Mouse (Mus musculus): Measurements from ENCODE around the gene Cela3a. TPM values are rescaled to one million over a fixed set of nuclear protein-coding genes. Genes with fewer than 3 reads are reported as not detected.

Gene Cela3a
- polyA plus RNA-seq, 1 experiment from 2014 or later, result not detected

- H3K4me3 ChIP-seq, result no peak overlapping the region
- no peak overlapping the region for H3K27ac ChIP-seq
- H3K36me3 ChIP-seq, result no peaks in the 10 kb centered on the region
- H3K27me3 ChIP-seq, result no peaks in the 10 kb centered on the region
- ATAC-seq (ENCODE audit: low FRiP score), result no peak
- no peaks in the 10 kb centered on the region for H3K9me3 ChIP-seq
- no peak overlapping the region for H3K4me2 ChIP-seq
- H3K9ac ChIP-seq, result no peak overlapping the region
- 91% methylated on average over 3 of the region's 3 CpGs for WGBS
- 0 out of 2 replicates have a peak, but pooled peaks cover 5% of the 10 kb centered on the region for H3K4me1 ChIP-seq (replicated peaks)
Measured at GRCm38 (mm10) chr4:137379085-137379484, 30.5 kb downstream of the Cela3a start.

- Histone ChIP-seq H3K4me2 (no peak overlapping the region), H3K4me1 (replicated peaks) (0 out of 2 replicates have a peak, but pooled peaks cover 5% of the 10 kb centered on the region)
Measured at GRCm38 (mm10) chr4:137377526-137378304, 31.9 kb downstream of the Cela3a start.

GRCm38 (mm10) chr4:137376778-137377177, 32.8 kb downstream of the Cela3a start:
- H3K4me3 ChIP-seq, result no peak overlapping the region
- no peak overlapping the region for H3K27ac ChIP-seq
- no peak overlapping the region for H3K4me2 ChIP-seq
- H3K27me3 ChIP-seq, result no peaks in the 10 kb centered on the region
- H3K9me3 ChIP-seq, result no peaks in the 10 kb centered on the region
- H3K9ac ChIP-seq, result no peak overlapping the region
- 0 out of 2 replicates have a peak, but pooled peaks cover 5% of the 10 kb centered on the region for H3K4me1 ChIP-seq (replicated peaks)
- 75% methylated on average over 2 of the region's 2 CpGs for WGBS
- no peaks in the 10 kb centered on the region for H3K36me3 ChIP-seq
- ATAC-seq (ENCODE audit: low FRiP score), result no peak

More at GRCm38 (mm10) chr4:137377526-137378304, 31.9 kb downstream of the Cela3a start:
- no peak overlapping the region for H3K4me3 ChIP-seq
- 82% methylated on average over 4 of the region's 4 CpGs for WGBS
- no peaks in the 10 kb centered on the region for H3K36me3 ChIP-seq
- no peaks in the 10 kb centered on the region for H3K27me3 ChIP-seq
- no peak for ATAC-seq (ENCODE audit: low FRiP score)
- H3K9me3 ChIP-seq, result no peaks in the 10 kb centered on the region
- no peak overlapping the region for H3K27ac ChIP-seq
- H3K9ac ChIP-seq, result no peak overlapping the region

GRCm38 (mm10) chr4:137375314-137376278, 34.0 kb downstream of the Cela3a start:
- Histone ChIP-seq H3K4me1 (replicated peaks) (peaks cover 1% of the 10 kb centered on the region), H3K36me3 (no peaks in the 10 kb centered on the region), H3K27me3 (no peaks in the 10 kb centered on the region), H3K4me2 (no peak overlapping the region), H3K4me3 (no peak overlapping the region), H3K9ac (0 out of 2 replicates have a peak overlapping the region, but pooled peaks have one; percentile 35), H3K9me3 (no peaks in the 10 kb centered on the region), H3K27ac (peak overlapping the region; percentile 55)
- ATAC-seq (ENCODE audit: low FRiP score), result no peak
- WGBS, result 63% methylated on average over 19 of the region's 19 CpGs

GRCm38 (mm10) chr4:137373711-137374110, 35.9 kb downstream of the Cela3a start:
- Histone ChIP-seq H3K4me3 (no peak overlapping the region), H3K4me1 (replicated peaks) (peaks cover 11% of the 10 kb centered on the region), H3K27me3 (no peaks in the 10 kb centered on the region), H3K36me3 (no peaks in the 10 kb centered on the region), H3K9me3 (no peaks in the 10 kb centered on the region), H3K4me2 (no peak overlapping the region), H3K27ac (no peak overlapping the region), H3K9ac (no peak overlapping the region)
- ATAC-seq (ENCODE audit: low FRiP score), result no peak
- WGBS, result 57% methylated on average over 6 of the region's 6 CpGs

- Histone ChIP-seq H3K9ac (no peak overlapping the region), H3K4me3 (no peak overlapping the region), H3K9me3 (no peaks in the 10 kb centered on the region), H3K36me3 (no peaks in the 10 kb centered on the region), H3K4me1 (replicated peaks) (peaks cover 11% of the 10 kb centered on the region), H3K27me3 (no peaks in the 10 kb centered on the region), H3K4me2 (no peak overlapping the region), H3K27ac (no peak overlapping the region)
- WGBS, result 85% methylated on average over 16 of the region's 16 CpGs
- ATAC-seq (ENCODE audit: low FRiP score), result no peak
Measured at GRCm38 (mm10) chr4:137371596-137372523, 37.7 kb downstream of the Cela3a start.

GRCm38 (mm10) chr4:137369954-137370750, 39.4 kb downstream of the Cela3a start:
- Histone ChIP-seq H3K27me3 (no peaks in the 10 kb centered on the region), H3K9me3 (no peaks in the 10 kb centered on the region), H3K4me2 (peak overlapping the region; percentile 53), H3K4me3 (peak overlapping the region; percentile 36), H3K4me1 (replicated peaks) (peaks cover 11% of the 10 kb centered on the region), H3K36me3 (no peaks in the 10 kb centered on the region), H3K27ac (peak overlapping the region; percentile 36), H3K9ac (peak overlapping the region; percentile 63)
- WGBS, result 8% methylated on average over 28 of the region's 29 CpGs
- no peak for ATAC-seq (ENCODE audit: low FRiP score)

GRCm38 (mm10) chr4:137368198-137368597, 41.4 kb downstream of the Cela3a start:
- no peak for ATAC-seq (ENCODE audit: low FRiP score)
- no peak overlapping the region for H3K9ac ChIP-seq
- WGBS, result 22% methylated on average over 1 of the region's 1 CpGs

GRCm38 (mm10) chr4:137367275-137368088, 42.1 kb downstream of the Cela3a start:
- no peak for ATAC-seq (ENCODE audit: low FRiP score)
- Histone ChIP-seq H3K36me3 (no peaks in the 10 kb centered on the region), H3K9ac (no peak overlapping the region), H3K4me3 (no peak overlapping the region), H3K9me3 (no peaks in the 10 kb centered on the region), H3K4me1 (replicated peaks) (peaks cover 11% of the 10 kb centered on the region), H3K27me3 (no peaks in the 10 kb centered on the region), H3K27ac (no peak overlapping the region), H3K4me2 (no peak overlapping the region)
- WGBS, result 56% methylated on average over 5 of the region's 5 CpGs

More at GRCm38 (mm10) chr4:137368198-137368597, 41.4 kb downstream of the Cela3a start:
- no peak overlapping the region for H3K4me2 ChIP-seq
- no peaks in the 10 kb centered on the region for H3K9me3 ChIP-seq
- no peak overlapping the region for H3K4me3 ChIP-seq
- no peak overlapping the region for H3K27ac ChIP-seq
- H3K36me3 ChIP-seq, result no peaks in the 10 kb centered on the region
- no peaks in the 10 kb centered on the region for H3K27me3 ChIP-seq
- H3K4me1 ChIP-seq (replicated peaks), result peaks cover 11% of the 10 kb centered on the region

- H3K9ac ChIP-seq, result no peak overlapping the region
- H3K4me3 ChIP-seq, result no peak overlapping the region
- H3K27me3 ChIP-seq, result no peaks in the 10 kb centered on the region
- H3K4me1 ChIP-seq (replicated peaks), result peaks cover 11% of the 10 kb centered on the region
- 84% methylated on average over 4 of the region's 4 CpGs for WGBS
- H3K36me3 ChIP-seq, result no peaks in the 10 kb centered on the region
- ATAC-seq (ENCODE audit: low FRiP score), result no peak
- no peak overlapping the region for H3K4me2 ChIP-seq
- no peaks in the 10 kb centered on the region for H3K9me3 ChIP-seq
- H3K27ac ChIP-seq, result no peak overlapping the region
Measured at GRCm38 (mm10) chr4:137366097-137366496, 43.5 kb downstream of the Cela3a start.
